Mouse (Mus musculus) heart, postnatal 36 days (tissue): ENCODE measurements around the gene Arhgef18. TPM values are rescaled to one million over a fixed set of nuclear protein-coding genes. Genes with fewer than 3 reads are reported as not detected.

Experiments
- DNase-seq, 2 experiments: peaks; one replicate each; pipeline ENCODE4 v3.0.0; 2021 to 2022
- intact Hi-C: fragments of 180-260 bp; cut with DNase I; formaldehyde crosslinking; loops from one replicate; pipeline ENCODE4 v1.15.1; 2025
- total RNA-seq, 2 experiments: library from RNA; stranded (reverse); gene quantifications; 2 replicates each; pipeline ENCODE4 v1.2.3; 2021

The Arhgef18 gene
- total RNA-seq: 10 to 100 TPM; 18.7 to 20.4 TPM

- DNase-seq: peak; percentile 88 to 89
- intact Hi-C loops: loop anchor here (5.0 kb wide), 1 partner anchor 34 kb away; no protein-coding TSS in a partner anchor
Measured at GRCm38 (mm10) chr8:3392771-3393710, at the start of gene Arhgef18. Gene Arhgef18 (plus strand): TSS chr8:3393006.

DNA sequence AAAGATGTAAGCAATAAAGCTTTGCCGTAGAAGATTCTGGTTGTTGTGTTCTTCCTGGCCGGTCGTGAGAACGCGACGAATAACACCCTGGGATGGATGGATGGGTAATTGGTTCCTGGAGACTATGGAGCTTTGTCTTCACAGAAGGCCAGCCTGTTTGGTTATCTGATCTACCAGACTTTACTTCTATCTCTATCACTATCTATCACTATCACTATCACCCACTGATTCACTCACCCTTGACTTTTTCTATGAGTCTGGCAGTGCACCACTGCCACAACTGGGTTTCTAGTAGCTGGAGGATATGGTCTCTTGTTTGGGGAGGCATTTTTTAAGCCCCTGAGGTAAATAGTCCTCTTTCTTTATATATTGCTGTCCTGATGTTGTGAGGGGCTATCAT is 47.5 kb upstream of the Arhgef18 start:
- DNase-seq: no peak
- intact Hi-C loops: no loop called here

- intact Hi-C loops: no loop called here
- no peak for DNase-seq
Measured at GRCm38 (mm10) chr8:3346691-3347413, 46.0 kb upstream of the Arhgef18 start.

- DNase-seq: no peak
- intact Hi-C loops: no loop called here
Measured at GRCm38 (mm10) chr8:3348142-3348823, 44.5 kb upstream of the Arhgef18 start.

- DNase-seq: no peak
- intact Hi-C loops: loop anchor here (10.0 kb wide), 2 partner anchors 104 to 324 kb away; partner anchors contain the start of genes Fcor and Trappc5
Measured at GRCm38 (mm10) chr8:3350747-3351146, 42.1 kb upstream of the Arhgef18 start.

GRCm38 (mm10) chr8:3352715-3353114 is 40.1 kb upstream of the Arhgef18 start:
- intact Hi-C loops: loop anchor here (10.0 kb wide), 2 partner anchors 102 to 322 kb away; partner anchors contain the start of genes Fcor and Trappc5

DNA sequence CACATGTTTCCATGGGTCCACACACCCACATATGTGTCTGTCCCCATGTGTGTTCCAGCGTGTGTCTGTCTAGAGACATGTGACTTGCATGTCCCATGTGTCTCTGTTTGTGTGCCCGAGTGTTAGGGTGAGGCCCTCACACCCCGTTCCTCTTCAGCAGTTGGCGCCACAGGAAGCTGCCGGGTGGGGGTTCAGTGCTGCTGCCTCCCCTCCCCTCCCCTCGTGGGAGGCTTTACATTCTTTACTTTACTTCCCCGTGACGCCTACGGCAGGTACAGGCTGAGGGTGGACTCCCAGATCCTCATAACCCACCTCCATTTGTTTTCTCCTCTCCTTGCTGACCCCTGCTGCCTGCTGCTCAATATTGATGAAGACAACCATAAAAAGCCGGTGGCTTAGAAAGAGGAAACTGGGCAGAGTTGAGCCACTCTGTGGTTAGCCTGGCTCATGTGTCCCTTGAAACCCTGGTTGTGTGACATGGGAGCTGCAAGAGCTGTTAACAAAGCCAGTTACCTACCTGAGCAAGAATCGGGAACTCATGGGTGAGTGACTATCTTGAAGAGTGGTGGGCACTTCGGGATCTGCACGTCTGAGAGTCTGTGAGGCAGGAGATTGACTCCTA is 39.5 kb upstream of the Arhgef18 start, which contains the start of gene A430078G23Rik:
TSS of gene A430078G23Rik (plus strand) at position 227 of the 622 bp plus-strand sequence.
- intact Hi-C loops: loop anchor here (10.0 kb wide), 2 partner anchors 102 to 322 kb away; partner anchors contain the start of genes Fcor and Trappc5
- peak in 1 of 2 experiments; percentile 19 for DNase-seq

More at GRCm38 (mm10) chr8:3352715-3353114, 40.1 kb upstream of the Arhgef18 start:
- DNase-seq: no peak

GRCm38 (mm10) chr8:3353811-3354442 is 38.9 kb upstream of the Arhgef18 start:
- intact Hi-C loops: loop anchor here (10.0 kb wide), 2 partner anchors 101 to 321 kb away; partner anchors contain the start of genes Fcor and Trappc5
- DNase-seq: no peak

GRCm38 (mm10) chr8:3354443-3354812 is 38.4 kb upstream of the Arhgef18 start:
- intact Hi-C loops: loop anchor here (10.0 kb wide), 2 partner anchors 100 to 320 kb away; partner anchors contain the start of genes Fcor and Trappc5
- no peak for DNase-seq

- intact Hi-C loops: loop anchor here (10.0 kb wide), 2 partner anchors 99 to 319 kb away; partner anchors contain the start of genes Fcor and Trappc5
- no peak for DNase-seq
Measured at GRCm38 (mm10) chr8:3355586-3355985, 37.2 kb upstream of the Arhgef18 start.

- DNase-seq: peak; percentile 82 to 92
- intact Hi-C loops: loop anchor here (10.0 kb wide), 2 partner anchors 97 to 317 kb away; partner anchors contain the start of genes Fcor and Trappc5
Measured at GRCm38 (mm10) chr8:3358060-3358459, 34.7 kb upstream of the Arhgef18 start.

DNA sequence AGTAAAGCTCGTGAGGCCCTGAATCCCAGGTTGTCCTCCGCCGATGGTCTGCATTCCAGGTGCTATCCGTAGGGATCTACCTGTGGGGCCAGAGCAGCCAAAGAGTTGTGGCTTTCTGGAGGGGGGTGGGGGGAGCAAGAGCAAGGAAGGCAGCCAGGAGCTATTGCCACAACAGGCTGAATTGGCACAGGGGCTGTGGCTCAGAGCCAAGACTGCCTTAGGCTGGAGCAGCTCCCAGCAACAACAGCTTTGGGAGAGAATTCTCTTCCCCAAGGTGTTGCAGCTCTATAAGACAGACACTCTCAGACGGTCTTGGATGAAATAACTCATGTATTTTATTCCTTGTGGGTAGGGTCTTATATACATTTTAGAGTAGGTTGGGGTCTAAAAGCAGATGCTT is 25.7 kb upstream of the Arhgef18 start:
- intact Hi-C loops: no loop called here
- DNase-seq: no peak

GRCm38 (mm10) chr8:3368091-3368490 is 24.7 kb upstream of the Arhgef18 start:
- intact Hi-C loops: no loop called here

GRCm38 (mm10) chr8:3375748-3376147 is 17.1 kb upstream of the Arhgef18 start:
- DNase-seq: no peak
- intact Hi-C loops: no loop called here

More at GRCm38 (mm10) chr8:3368091-3368490, 24.7 kb upstream of the Arhgef18 start:
- no peak for DNase-seq

GRCm38 (mm10) chr8:3376641-3377274 is 16.0 kb upstream of the Arhgef18 start:
- intact Hi-C loops: no loop called here
- peak; percentile 35 to 53 for DNase-seq

DNA sequence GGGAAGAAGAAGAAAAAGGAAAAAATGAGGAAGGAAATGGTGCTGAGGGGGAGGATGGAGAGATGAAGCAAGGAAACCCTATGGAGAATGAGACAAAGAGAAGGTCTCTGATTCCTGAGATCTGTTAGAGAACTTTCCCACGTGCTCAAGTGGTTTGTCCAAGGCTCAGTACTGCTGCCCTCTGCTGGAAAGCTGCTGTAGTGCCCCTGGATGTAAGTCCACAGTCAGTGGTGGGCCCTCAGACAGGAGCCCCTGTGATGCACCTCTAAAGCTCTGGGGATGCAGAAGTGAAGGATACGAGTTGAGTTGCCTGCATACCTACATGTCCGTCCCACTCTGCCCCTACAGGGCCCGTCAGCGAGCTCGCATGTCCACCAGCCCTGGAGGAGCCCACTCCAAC is 5.5 kb upstream of the Arhgef18 start:
- intact Hi-C loops: no loop called here
- DNase-seq: peak; percentile 51 to 78

DNA sequence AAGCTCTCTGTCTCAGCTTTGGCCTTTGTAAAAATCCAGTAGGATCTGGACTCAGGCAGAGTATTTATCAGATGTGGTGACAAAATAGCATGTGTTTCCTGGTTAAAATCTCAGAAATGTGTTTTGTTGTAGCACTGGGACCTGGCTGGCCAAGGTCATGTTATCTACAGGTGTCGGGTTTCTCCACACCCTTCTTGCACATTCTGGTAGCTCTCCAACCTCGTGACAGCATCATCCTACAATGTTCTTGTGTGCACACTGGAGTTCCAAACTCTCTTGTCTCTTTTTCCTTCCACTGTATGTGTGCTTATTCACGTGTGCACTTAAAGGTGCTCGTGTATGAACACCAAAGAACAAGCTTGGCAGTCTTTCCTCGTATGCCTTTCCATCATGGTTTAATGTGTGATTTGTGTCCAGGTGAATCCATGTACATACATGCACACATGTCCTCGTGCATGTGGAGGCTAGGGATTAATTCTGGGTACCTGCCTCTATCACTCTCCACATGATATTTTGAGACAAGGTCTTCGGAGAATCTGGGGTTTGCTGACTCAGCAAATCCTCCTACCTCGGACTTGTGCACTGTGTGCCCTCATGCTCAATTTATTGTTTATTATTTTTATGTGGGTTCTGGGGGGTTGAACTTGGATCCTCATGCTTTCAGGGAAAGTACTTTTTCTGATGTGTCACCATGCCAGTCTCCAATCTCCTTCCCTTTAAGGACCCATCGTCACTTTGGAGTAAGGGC is 4.0 kb upstream of the Arhgef18 start:
- intact Hi-C loops: no loop called here

DNA sequence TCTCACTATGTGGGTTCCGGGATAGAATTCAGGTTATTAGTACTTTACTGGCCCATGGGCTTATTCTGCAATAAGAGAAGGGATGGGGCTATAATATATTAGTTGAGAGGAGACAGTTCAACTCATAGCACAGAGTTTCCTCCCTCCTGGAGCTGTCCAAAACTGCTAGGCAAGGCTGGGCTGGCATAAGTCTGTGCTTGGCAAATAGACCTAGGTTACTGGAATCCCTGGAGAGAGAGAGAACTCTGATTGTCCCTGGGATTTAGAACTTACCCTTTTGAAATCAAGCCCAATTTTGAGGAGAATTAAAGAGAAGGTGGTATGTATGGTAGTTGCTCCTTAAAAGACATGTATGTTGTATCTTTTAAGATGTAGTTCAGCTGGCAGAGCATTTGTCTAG is 3.3 kb upstream of the Arhgef18 start:
- no peak for DNase-seq
- intact Hi-C loops: no loop called here

More for the DNA sequence above, 4.0 kb upstream of the Arhgef18 start:
- DNase-seq: no peak
